In the genomic region with DNA sequence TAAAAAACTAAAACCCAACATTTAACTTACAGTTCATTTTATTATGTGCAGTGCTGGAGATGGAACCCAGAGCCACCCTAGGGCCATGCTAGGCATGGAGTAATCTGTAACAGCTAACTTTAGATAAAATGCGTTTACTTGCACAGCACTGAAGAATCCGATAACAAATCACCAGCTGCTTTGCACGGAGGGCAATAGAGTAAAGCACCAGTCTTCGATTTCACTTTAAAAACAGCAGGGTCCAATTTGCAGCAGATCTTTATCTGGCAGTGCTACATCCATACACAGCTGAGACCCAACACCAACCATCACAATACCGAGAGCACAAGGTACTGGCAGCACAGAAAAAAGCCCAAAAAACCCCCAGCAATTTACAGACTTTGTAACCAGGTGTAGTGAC, we compare ENCODE assay signal across 10 mouse cellular contexts. TPM values are rescaled to one million over a fixed set of nuclear protein-coding genes. Genes with fewer than 3 reads are reported as not detected.
DNase-seq lines count a peak whose midpoint lies in the region; ATAC-seq and TF ChIP-seq lines count a peak whose summit lies in the region.
"Had no signal": no experiment of that assay in that cellular context is flagged by ENCODE, and none has a peak within 500 bp of the region (broad histone marks: within the 10 kb centered on the region; RNA-seq: fewer than 3 reads in every experiment).

No protein-coding gene starts in this region.

- H3K79me2 ChIP-seq in liver, adult 2 months (ENCODE audit: control insufficient read depth, insufficient read depth, low read length): peaks cover 28% of the 10 kb centered on the region; the same call in 1 of the 2 replicates
- H3K79me2 ChIP-seq in myocyte (ENCODE audit: control insufficient read depth, insufficient read depth): peaks cover 94% of the 10 kb centered on the region

- peak overlapping the region; percentile 88 for H3K4me3 ChIP-seq in erythroblast, embryonic 14.5 days (replicated peaks)
- no peak overlapping the region for H3K4me3 ChIP-seq in liver, adult 2 months (ENCODE audit: insufficient read depth, low read depth, low read length)
- no peak overlapping the region for H3K4me3 ChIP-seq in hindbrain, postnatal 0 days (ENCODE audit: low read length)
- peak overlapping the region; percentile 88 for H3K4me3 ChIP-seq in myocyte

- H3K36me3 ChIP-seq in erythroblast, embryonic 14.5 days (ENCODE audit: control insufficient read depth): peaks cover 72% of the 10 kb centered on the region
- no peaks in the 10 kb centered on the region for H3K36me3 ChIP-seq in liver, adult 2 months (ENCODE audit: control insufficient read depth, insufficient read depth, low read length)
- no peaks in the 10 kb centered on the region for H3K36me3 ChIP-seq in hindbrain, postnatal 0 days (ENCODE audit: insufficient read depth, low read length)
- H3K36me3 ChIP-seq in myocyte (ENCODE audit: control insufficient read depth, insufficient read depth): no peaks in the 10 kb centered on the region
- H3K36me3 ChIP-seq: hindbrain, embryonic 15.5 days had no signal

- no peak for TF ChIP-seq CTCF in liver, adult 2 months (IDR thresholded peaks at IDR 0.05; ENCODE audit: low read depth, low read length)
- no peak for TF ChIP-seq CTCF in hindbrain, postnatal 0 days (IDR thresholded peaks at IDR 0.05; ENCODE audit: low read depth)

- no peak overlapping the region for H3ac ChIP-seq in myocyte (ENCODE audit: control insufficient read depth, insufficient read length)

- DNase-seq in liver, adult 2 months (ENCODE audit: extremely low read depth, low read depth, low spot score): no peak
- no peak for DNase-seq in liver
- DNase-seq in hindbrain, postnatal 0 days (ENCODE audit: low spot score): no peak
- DNase-seq in left cerebral cortex, adult 9 months (ENCODE audit: low spot score in 2 of 2): no peak
- no peak for DNase-seq in right cerebral cortex, postnatal 25 days
- DNase-seq: right cerebral cortex, postnatal 4 days had no signal

- ATAC-seq in erythroblast, adult 5-6 weeks (replicated peaks; ENCODE audit: low FRiP score, poor library complexity, severe bottlenecking): no peak
- ATAC-seq in hindbrain, postnatal 0 days: no peak

- H3K27ac ChIP-seq in liver, adult 2 months (replicated peaks; ENCODE audit: insufficient read depth, low read depth, low read length): peak overlapping the region; percentile 34; the same call in 1 of the 2 replicates
- peak overlapping the region; percentile 99; the same call in 1 of the 2 replicates for H3K27ac ChIP-seq in hindbrain, postnatal 0 days

- H3K4me2 ChIP-seq in hindbrain, postnatal 0 days (ENCODE audit: low read depth, low read length): no peak overlapping the region
- H3K4me2 ChIP-seq in myocyte (ENCODE audit: low read depth): peak overlapping the region; percentile 93

- TF ChIP-seq POLR2A in liver, adult 2 months (IDR thresholded peaks at IDR 0.05; ENCODE audit: extremely low read depth, insufficient read depth, low read length): no peak
- no peak for TF ChIP-seq POLR2A in myocyte (IDR thresholded peaks at IDR 0.05; ENCODE audit: insufficient read length, low read depth)

- no peaks in the 10 kb centered on the region for H3K9me3 ChIP-seq in erythroblast, embryonic 14.5 days (ENCODE audit: control insufficient read depth, low read length)
- H3K9me3 ChIP-seq in hindbrain, postnatal 0 days (ENCODE audit: low read length): no peaks in the 10 kb centered on the region
- H3K9me3 ChIP-seq: hindbrain, embryonic 15.5 days had no signal

- H3K27me3 ChIP-seq in erythroblast, embryonic 14.5 days (ENCODE audit: control insufficient read depth): no peaks in the 10 kb centered on the region
- H3K27me3 ChIP-seq in liver, adult 2 months (ENCODE audit: control insufficient read depth, insufficient read depth, low read length): no peaks in the 10 kb centered on the region
- H3K27me3 ChIP-seq in hindbrain, postnatal 0 days (ENCODE audit: insufficient read depth, low read length): no peaks in the 10 kb centered on the region
- no peaks in the 10 kb centered on the region for H3K27me3 ChIP-seq in myocyte (ENCODE audit: control insufficient read depth, insufficient read depth, insufficient read length)
- H3K27me3 ChIP-seq: hindbrain, embryonic 15.5 days had no signal

- peaks cover 84% of the 10 kb centered on the region for H3K4me1 ChIP-seq in erythroblast, embryonic 14.5 days (ENCODE audit: control insufficient read depth)
- peaks cover 39% of the 10 kb centered on the region for H3K4me1 ChIP-seq in liver, adult 2 months (ENCODE audit: control insufficient read depth, insufficient read depth, low read length)
- peaks cover 14% of the 10 kb centered on the region for H3K4me1 ChIP-seq in hindbrain, postnatal 0 days (ENCODE audit: insufficient read depth, low read length)

- H3K9ac ChIP-seq in liver, adult 2 months (ENCODE audit: low read depth, low read length): no peak overlapping the region
- H3K9ac ChIP-seq in hindbrain, postnatal 0 days (replicated peaks; ENCODE audit: low read length): no peak overlapping the region

- 63% methylated on average over 5 of the region's 5 CpGs for WGBS in liver, adult 2 months
- WGBS in hindbrain, postnatal 0 days: 83% methylated on average over 5 of the region's 5 CpGs

TF ChIP-seq in myocyte, 11 proteins besides CTCF, POLR2A, EP300 and RAD21:
- no peak for TF ChIP-seq TCF12 (IDR thresholded peaks at IDR 0.05; ENCODE audit: insufficient read depth, poor library complexity, severe bottlenecking)
- no peak for TF ChIP-seq SRF (IDR thresholded peaks at IDR 0.05; ENCODE audit: control insufficient read depth, insufficient read length, low read depth)
- TF ChIP-seq USF1 (IDR thresholded peaks at IDR 0.05; ENCODE audit: low read depth): no peak
- TF ChIP-seq TCF3 (IDR thresholded peaks at IDR 0.05; ENCODE audit: insufficient read length, low read depth): no peak
- TF ChIP-seq MYOD1 (IDR thresholded peaks at IDR 0.05; ENCODE audit: control insufficient read depth in 1 of 3, insufficient read length in 2 of 3, low read depth in 2 of 3): no peak

RNA-seq across cellular contexts. Expression of a gene that starts 6.6 kb away (rescaled TPM):
- polyA plus RNA-seq in erythroblast, embryonic 14.5 days (2012): 1.1 and 1.6 TPM in 2 replicates
- 25.2 and 25.3 TPM in 2 replicates for total RNA-seq in erythroblast, adult 5-6 weeks (2015; ENCODE audit: low replicate concordance)
- 45.2 and 57.2 TPM in 2 replicates for total RNA-seq in erythroblast, adult 5-6 weeks (2017; ENCODE audit: low replicate concordance)
- total RNA-seq in liver, adult 2 months (2014; rRNA removed): 26.0 and 27.1 TPM in 2 replicates
- polyA plus RNA-seq in liver, adult 2 months (2012; rRNA removed): 7.3 and 10.0 TPM in 2 replicates
- total RNA-seq in hindbrain, postnatal 0 days (2014; rRNA removed): 35.7 and 36.3 TPM in 2 replicates
- polyA plus RNA-seq in hindbrain, postnatal 0 days (2015; fragmentation: Nextera tagmentation; extraction: Ambion mirVana): 21.7 and 22.8 TPM in 2 replicates
- 9.3 TPM for polyA plus RNA-seq in myocyte (2012; fragmentation: generic; extraction: Trizol)

RNA-seq across cellular contexts. Expression of a gene that starts 6.7 kb away (rescaled TPM):
- polyA plus RNA-seq in erythroblast, embryonic 14.5 days (2012): 4.3 and 5.4 TPM in 2 replicates
- 49.8 and 77.7 TPM in 2 replicates for total RNA-seq in erythroblast, adult 5-6 weeks (2015; ENCODE audit: low replicate concordance)
- 113 and 114 TPM in 2 replicates for total RNA-seq in erythroblast, adult 5-6 weeks (2017; ENCODE audit: low replicate concordance)
- 52.4 and 54.7 TPM in 2 replicates for total RNA-seq in liver, adult 2 months (2014; rRNA removed)
- 23.6 and 24.3 TPM in 2 replicates for polyA plus RNA-seq in liver, adult 2 months (2012; rRNA removed)
- 43.2 and 51.1 TPM in 2 replicates for total RNA-seq in hindbrain, postnatal 0 days (2014; rRNA removed)
- polyA plus RNA-seq in hindbrain, postnatal 0 days (2015; fragmentation: Nextera tagmentation; extraction: Ambion mirVana): 45.5 TPM in 2 replicates
- polyA plus RNA-seq in myocyte (2012; fragmentation: generic; extraction: Trizol): 44.9 TPM

RNA-seq across cellular contexts. Expression of a gene that starts 21.9 kb away (rescaled TPM):
- 0.13 and 0.18 TPM in 2 replicates for polyA plus RNA-seq in erythroblast, embryonic 14.5 days (2012)
- 10.6 and 16.1 TPM in 2 replicates for total RNA-seq in erythroblast, adult 5-6 weeks (2015; ENCODE audit: low replicate concordance)
- 1.5 and 3.1 TPM in 2 replicates for total RNA-seq in erythroblast, adult 5-6 weeks (2017; ENCODE audit: low replicate concordance)
- total RNA-seq in liver, adult 2 months (2014; rRNA removed): 3.5 and 4.5 TPM in 2 replicates
- polyA plus RNA-seq in liver, adult 2 months (2012; rRNA removed): 9.1 and 10.9 TPM in 2 replicates
- total RNA-seq in hindbrain, postnatal 0 days (2014; rRNA removed): 0.32 and 0.68 TPM in 2 replicates
- 0.29 and 0.52 TPM in 2 replicates for polyA plus RNA-seq in hindbrain, postnatal 0 days (2015; fragmentation: Nextera tagmentation; extraction: Ambion mirVana)
- 0.22 TPM for polyA plus RNA-seq in myocyte (2012; fragmentation: generic; extraction: Trizol)

Comparison
In these comparisons a context has a peak if more than half of its experiments do, and no peak if none do; other contexts are left out.
1. H3K4me3 ChIP-seq: peak in erythroblast, embryonic 14.5 days (single experiment) and myocyte (single experiment); none in liver, adult 2 months (single experiment) and hindbrain, postnatal 0 days (single experiment).